Mouse (Mus musculus): ENCODE data around the gene Ppp1r32. TPM values are rescaled to one million over a fixed set of nuclear protein-coding genes. Genes with fewer than 3 reads are reported as not detected.

Gene Ppp1r32
- total RNA-seq (2021), result under 1 TPM in 1 of 2 experiments, not detected in 1; 0.21 TPM

- DNase-seq (ENCODE audit: low spot score), result no peak
- intact Hi-C loops (cut with DNase I), result no loop called here
These were observed at the start of gene Ppp1r32 for GRCm38 (mm10) chr19:10482703-10483102. Gene Ppp1r32, minus strand, starts transcription at chr19:10482928.

GRCm38 (mm10) chr19:10530082-10530481, 47.4 kb upstream of the Ppp1r32 start:
- DNase-seq (ENCODE audit: low spot score), result no peak
- intact Hi-C loops (cut with DNase I), result no loop called here

GRCm38 (mm10) chr19:10525910-10526309, 43.2 kb upstream of the Ppp1r32 start, which contains the start of gene Sdhaf2:
Gene Sdhaf2, minus strand, starts transcription at chr19:10526142.
- no peak for DNase-seq (ENCODE audit: low spot score)
- intact Hi-C loops (cut with DNase I), result loop anchor here (2.0 kb wide), 1 partner anchor 29 kb away; no protein-coding TSS in a partner anchor

- intact Hi-C loops (cut with DNase I), result no loop called here
These were observed 42.6 kb upstream of the Ppp1r32 start, which contains the start of gene Cpsf7 for GRCm38 (mm10) chr19:10525106-10525901. Gene Cpsf7, plus strand, starts transcription at chr19:10525266.

GRCm38 (mm10) chr19:10524784-10525105, 42.0 kb upstream of the Ppp1r32 start:
- intact Hi-C loops (cut with DNase I), result no loop called here
- no peak for DNase-seq (ENCODE audit: low spot score)

More at GRCm38 (mm10) chr19:10525106-10525901, 42.6 kb upstream of the Ppp1r32 start, which contains the start of gene Cpsf7:
- DNase-seq (ENCODE audit: low spot score), result peak; percentile 86

GRCm38 (mm10) chr19:10523483-10524080, 40.9 kb upstream of the Ppp1r32 start:
- intact Hi-C loops (cut with DNase I), result no loop called here

GRCm38 (mm10) chr19:10521926-10522325, 39.2 kb upstream of the Ppp1r32 start:
- no peak for DNase-seq (ENCODE audit: low spot score)
- intact Hi-C loops (cut with DNase I), result no loop called here

More at GRCm38 (mm10) chr19:10523483-10524080, 40.9 kb upstream of the Ppp1r32 start:
- DNase-seq (ENCODE audit: low spot score), result no peak

- intact Hi-C loops (cut with DNase I), result no loop called here
- no peak for DNase-seq (ENCODE audit: low spot score)
These were observed 37.6 kb upstream of the Ppp1r32 start for GRCm38 (mm10) chr19:10520355-10520754.

GRCm38 (mm10) chr19:10510759-10511330, 28.1 kb upstream of the Ppp1r32 start:
- intact Hi-C loops (cut with DNase I), result no loop called here
- DNase-seq (ENCODE audit: low spot score), result no peak

- DNase-seq (ENCODE audit: low spot score), result no peak
These were observed 19.8 kb upstream of the Ppp1r32 start for GRCm38 (mm10) chr19:10502571-10502970.

GRCm38 (mm10) chr19:10500581-10500980, 17.9 kb upstream of the Ppp1r32 start:
- intact Hi-C loops (cut with DNase I), result loop anchor here (5.0 kb wide), 1 partner anchor 243 kb away; no protein-coding TSS in a partner anchor

More at GRCm38 (mm10) chr19:10502571-10502970, 19.8 kb upstream of the Ppp1r32 start:
- intact Hi-C loops (cut with DNase I), result loop anchor here (5.0 kb wide), 1 partner anchor 245 kb away; no protein-coding TSS in a partner anchor

GRCm38 (mm10) chr19:10497512-10498160, 14.9 kb upstream of the Ppp1r32 start:
- no peak for DNase-seq (ENCODE audit: low spot score)
- intact Hi-C loops (cut with DNase I), result no loop called here

More at GRCm38 (mm10) chr19:10500581-10500980, 17.9 kb upstream of the Ppp1r32 start:
- DNase-seq (ENCODE audit: low spot score), result no peak

GRCm38 (mm10) chr19:10496976-10497375, 14.2 kb upstream of the Ppp1r32 start:
- DNase-seq (ENCODE audit: low spot score), result no peak
- intact Hi-C loops (cut with DNase I), result no loop called here

- intact Hi-C loops (cut with DNase I), result no loop called here
- no peak for DNase-seq (ENCODE audit: low spot score)
These were observed 12.9 kb upstream of the Ppp1r32 start for GRCm38 (mm10) chr19:10495670-10496069.

GRCm38 (mm10) chr19:10486264-10486738, 3.6 kb upstream of the Ppp1r32 start:
- DNase-seq (ENCODE audit: low spot score), result no peak
- intact Hi-C loops (cut with DNase I), result loop anchor here (1.0 to 5.0 kb wide), 4 partner anchors 37 to 229 kb away; no protein-coding TSS in a partner anchor

- no peak for DNase-seq (ENCODE audit: low spot score)
These were observed 3.2 kb downstream of the Ppp1r32 start for GRCm38 (mm10) chr19:10479541-10479940.

GRCm38 (mm10) chr19:10473779-10474178, 8.9 kb downstream of the Ppp1r32 start:
- no peak for DNase-seq (ENCODE audit: low spot score)
- intact Hi-C loops (cut with DNase I), result no loop called here

More at GRCm38 (mm10) chr19:10479541-10479940, 3.2 kb downstream of the Ppp1r32 start:
- intact Hi-C loops (cut with DNase I), result no loop called here

- intact Hi-C loops (cut with DNase I), result no loop called here
- DNase-seq (ENCODE audit: low spot score), result no peak
These were observed 9.8 kb downstream of the Ppp1r32 start for GRCm38 (mm10) chr19:10472958-10473357.

- intact Hi-C loops (cut with DNase I), result no loop called here
- no peak for DNase-seq (ENCODE audit: low spot score)
These were observed 13.5 kb downstream of the Ppp1r32 start for GRCm38 (mm10) chr19:10469171-10469658.

GRCm38 (mm10) chr19:10464427-10464826, 18.3 kb downstream of the Ppp1r32 start:
- DNase-seq (ENCODE audit: low spot score), result no peak
- intact Hi-C loops (cut with DNase I), result no loop called here

All from heart, postnatal 25 days (tissue).